Mouse (Mus musculus) liver, adult 2 months (tissue): Measurements from ENCODE around the gene Cacna1c.

Experiments
- CTCF ChIP-seq: fragments of 200-500 bp; IDR thresholded peaks from 2 replicates; pipeline ENCODE4 v1.5.1; 2011; ENCODE audit warnings: low read depth, low read length, control low read depth
- POLR2A ChIP-seq: fragments of 200-500 bp; IDR thresholded peaks from 2 replicates; pipeline ENCODE4 v1.6.1; 2011; ENCODE audit warnings: low read length, control low read depth; ENCODE audit not compliant: insufficient read depth; ENCODE audit errors: extremely low read depth

DNA sequence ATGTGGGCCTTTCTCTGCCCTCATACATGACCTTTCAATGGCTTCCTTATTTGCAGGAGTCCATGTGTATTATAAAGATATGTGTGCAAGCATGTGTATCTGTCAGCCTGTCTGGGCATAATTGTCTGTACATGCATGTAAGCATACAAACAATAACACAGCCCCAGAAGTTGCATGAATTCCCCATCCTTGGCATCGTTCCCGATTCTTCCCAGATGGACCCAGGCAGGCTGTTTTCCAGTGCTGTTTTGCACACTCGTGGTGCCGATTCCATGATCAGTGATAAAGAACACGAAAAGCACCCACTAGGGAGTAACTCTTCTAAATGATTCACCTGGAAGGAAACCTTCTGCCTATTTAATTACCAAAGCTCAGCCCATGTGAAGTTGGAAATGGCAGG lies 156.9 kb downstream of the Cacna1c start:
- TF ChIP-seq CTCF (no peak), POLR2A (no peak)
